Mouse (Mus musculus): ENCODE measurements at regions not wholly inside any gene's neighbourhood (a gene's known extent, or its start where the extent isn't known, plus 50 kb on each side); places are given as distances from the start of the nearest gene placed in this dataset.

DNA sequence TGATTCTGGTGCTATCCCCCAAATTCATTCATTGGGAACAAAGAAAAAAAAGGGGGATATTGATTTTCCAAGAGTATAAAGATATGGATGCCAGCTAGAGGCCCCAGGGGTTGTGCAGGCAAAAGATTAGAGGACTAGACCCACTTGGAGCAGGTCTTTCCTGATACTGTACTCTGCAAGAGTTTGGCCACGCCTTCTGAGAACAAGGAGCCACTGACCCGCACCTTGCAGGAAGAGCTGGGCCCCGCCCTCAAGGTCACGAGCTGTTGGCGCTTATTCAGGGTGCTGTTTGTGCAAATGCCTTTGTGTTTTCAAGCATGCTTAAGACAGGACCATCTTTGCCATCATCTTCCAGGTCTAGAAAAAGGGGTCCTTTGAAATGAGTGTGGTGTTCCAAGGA lies 54.5 kb upstream of the Slc7a1 start:
- Histone ChIP-seq H3K36me3 (ENCODE audit: control insufficient read depth, insufficient read depth) (no peaks in the 10 kb centered on the region), H3K4me2 (ENCODE audit: low read depth, low read length) (no peak overlapping the region), H3K27ac (ENCODE audit: low read length) (no peak overlapping the region), H3K9me3 (replicated peaks; ENCODE audit: control insufficient read depth, low read length) (peaks cover 4% of the 10 kb centered on the region), H3K4me1 (ENCODE audit: control insufficient read depth, insufficient read depth, low read length) (no peaks in the 10 kb centered on the region; the same call in 1 of the 2 replicates), H3K9ac (ENCODE audit: low read length) (no peak overlapping the region), H3K27me3 (ENCODE audit: control insufficient read depth, insufficient read depth, low read length) (no peaks in the 10 kb centered on the region), H3K4me3 (ENCODE audit: low read length) (no peak overlapping the region)
- ATAC-seq (replicated peaks; ENCODE audit: extremely low read depth, insufficient read depth, low FRiP score), result no peak
- 67% methylated on average over 5 of the region's 5 CpGs for WGBS

GRCm38 (mm10) chr5:148453776-148454175 lies 54.1 kb upstream of the Slc7a1 start:
- WGBS, result 75% methylated on average over 12 of the region's 12 CpGs

DNA sequence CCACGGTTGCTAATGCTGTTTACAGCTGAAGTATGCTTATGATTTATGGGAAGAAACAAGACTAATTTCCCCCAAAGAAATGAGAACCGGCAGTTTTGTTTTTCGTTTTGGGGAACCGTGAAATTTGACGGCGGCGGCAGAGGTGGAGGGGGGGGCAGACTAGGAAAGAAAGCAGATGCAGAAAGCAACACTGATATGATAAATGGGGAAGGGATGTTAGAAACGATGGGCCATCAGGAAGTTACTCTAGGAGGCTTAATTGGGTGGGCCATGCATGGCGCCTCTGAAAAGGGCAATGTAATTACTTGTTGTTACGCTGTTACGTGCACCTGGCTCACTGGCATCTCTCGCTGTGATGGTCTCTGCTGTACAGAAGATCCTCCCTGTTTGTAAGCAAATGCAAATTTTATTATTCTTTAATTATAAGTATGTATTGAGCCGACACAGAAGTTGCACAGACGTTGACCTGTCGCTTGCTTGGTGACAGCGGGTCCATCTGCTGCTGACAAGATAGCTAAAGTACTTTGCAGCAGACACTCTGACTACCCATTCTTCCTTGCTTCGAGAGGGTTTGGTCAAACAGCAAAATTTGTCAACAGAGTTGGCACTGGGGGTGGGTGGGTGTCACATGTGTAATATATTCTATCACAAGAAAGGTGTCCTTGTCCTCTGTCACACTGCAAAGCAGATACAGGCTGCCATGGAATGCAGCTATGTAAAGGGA lies 53.4 kb upstream of the Slc7a1 start:
- ATAC-seq (replicated peaks; ENCODE audit: extremely low read depth, insufficient read depth, low FRiP score), result no peak
- Histone ChIP-seq H3K27me3 (ENCODE audit: control insufficient read depth, insufficient read depth, low read length) (no peaks in the 10 kb centered on the region), H3K4me3 (ENCODE audit: low read length) (no peak overlapping the region), H3K9ac (ENCODE audit: low read length) (no peak overlapping the region), H3K27ac (ENCODE audit: low read length) (no peak overlapping the region), H3K9me3 (replicated peaks; ENCODE audit: control insufficient read depth, low read length) (peaks cover 4% of the 10 kb centered on the region), H3K4me2 (ENCODE audit: low read depth, low read length) (no peak overlapping the region), H3K4me1 (ENCODE audit: control insufficient read depth, insufficient read depth, low read length) (no peaks in the 10 kb centered on the region; the same call in 1 of the 2 replicates), H3K36me3 (ENCODE audit: control insufficient read depth, insufficient read depth) (no peaks in the 10 kb centered on the region)
- WGBS, result 80% methylated on average over 17 of the region's 17 CpGs

More at GRCm38 (mm10) chr5:148453776-148454175, 54.1 kb upstream of the Slc7a1 start:
- Histone ChIP-seq H3K4me1 (ENCODE audit: control insufficient read depth, insufficient read depth, low read length) (no peaks in the 10 kb centered on the region; the same call in 1 of the 2 replicates), H3K36me3 (ENCODE audit: control insufficient read depth, insufficient read depth) (no peaks in the 10 kb centered on the region), H3K4me2 (ENCODE audit: low read depth, low read length) (no peak overlapping the region), H3K27ac (ENCODE audit: low read length) (no peak overlapping the region), H3K4me3 (ENCODE audit: low read length) (no peak overlapping the region), H3K9me3 (replicated peaks; ENCODE audit: control insufficient read depth, low read length) (peaks cover 4% of the 10 kb centered on the region), H3K27me3 (ENCODE audit: control insufficient read depth, insufficient read depth, low read length) (no peaks in the 10 kb centered on the region), H3K9ac (ENCODE audit: low read length) (no peak overlapping the region)
- no peak for ATAC-seq (replicated peaks; ENCODE audit: extremely low read depth, insufficient read depth, low FRiP score)

DNA sequence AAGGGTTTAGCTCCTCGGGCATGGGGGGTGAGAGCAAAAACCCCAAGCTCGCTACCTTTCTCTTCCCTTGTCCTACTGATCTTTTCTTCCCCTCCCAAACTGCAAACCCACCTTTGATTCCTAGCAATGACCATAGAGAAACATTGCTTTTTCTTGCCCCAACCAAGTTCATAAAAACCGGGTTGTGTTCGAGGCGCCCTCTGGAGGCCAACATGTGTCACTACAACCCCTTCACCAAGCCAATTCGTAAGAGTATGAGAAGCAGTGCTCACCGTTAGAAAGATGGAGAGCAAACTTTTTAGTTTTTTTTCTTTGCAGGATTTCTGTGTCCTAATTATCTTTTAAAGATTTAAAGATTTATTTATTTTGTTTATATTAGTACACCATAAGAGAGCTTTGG lies 52.1 kb upstream of the Slc7a1 start:
- H3K36me3 ChIP-seq (ENCODE audit: control insufficient read depth, insufficient read depth), result no peaks in the 10 kb centered on the region
- WGBS, result 36% methylated on average over 7 of the region's 7 CpGs
- no peaks in the 10 kb centered on the region for H3K27me3 ChIP-seq (ENCODE audit: control insufficient read depth, insufficient read depth, low read length)
- H3K9ac ChIP-seq (ENCODE audit: low read length), result no peak overlapping the region
- H3K9me3 ChIP-seq (replicated peaks; ENCODE audit: control insufficient read depth, low read length), result no peaks in the 10 kb centered on the region
- no peak overlapping the region for H3K4me2 ChIP-seq (ENCODE audit: low read depth, low read length)
- ATAC-seq (replicated peaks; ENCODE audit: extremely low read depth, insufficient read depth, low FRiP score), result no peak
- no peak overlapping the region for H3K4me3 ChIP-seq (ENCODE audit: low read length)
- no peaks in the 10 kb centered on the region; the same call in 1 of the 2 replicates for H3K4me1 ChIP-seq (ENCODE audit: control insufficient read depth, insufficient read depth, low read length)
- H3K27ac ChIP-seq (ENCODE audit: low read length), result no peak overlapping the region

- Histone ChIP-seq H3K4me1 (ENCODE audit: control insufficient read depth, insufficient read depth, low read length) (no peaks in the 10 kb centered on the region; the same call in 1 of the 2 replicates), H3K9ac (ENCODE audit: low read length) (no peak overlapping the region), H3K4me2 (ENCODE audit: low read depth, low read length) (no peak overlapping the region), H3K9me3 (replicated peaks; ENCODE audit: control insufficient read depth, low read length) (no peaks in the 10 kb centered on the region), H3K27me3 (ENCODE audit: control insufficient read depth, insufficient read depth, low read length) (no peaks in the 10 kb centered on the region), H3K4me3 (ENCODE audit: low read length) (no peak overlapping the region), H3K27ac (ENCODE audit: low read length) (no peak overlapping the region), H3K36me3 (ENCODE audit: control insufficient read depth, insufficient read depth) (no peaks in the 10 kb centered on the region)
- 38% methylated on average over 11 of the region's 11 CpGs for WGBS
- ATAC-seq (replicated peaks; ENCODE audit: extremely low read depth, insufficient read depth, low FRiP score), result peak; percentile 78; the same call in 1 of the 2 replicates
These were observed 51.2 kb upstream of the Slc7a1 start for GRCm38 (mm10) chr5:148450924-148451323.
